Mouse (Mus musculus): ENCODE data around the gene Dnajb8. TPM values are rescaled to one million over a fixed set of nuclear protein-coding genes. Genes with fewer than 3 reads are reported as not detected.

Gene Dnajb8
- polyA plus RNA-seq, 1 experiment from 2014 or later: not detected

- 11% methylated on average over 4 of the region's 4 CpGs for WGBS
- H3K36me3 ChIP-seq (ENCODE audit: control insufficient read depth, insufficient read depth, low read length): no peaks in the 10 kb centered on the region
- H3K4me1 ChIP-seq (ENCODE audit: control insufficient read depth, insufficient read depth, low read depth, low read length): peaks cover 18% of the 10 kb centered on the region
- ATAC-seq: no peak
- H3K27me3 ChIP-seq (replicated peaks; ENCODE audit: control insufficient read depth, insufficient read depth, low read length): peaks cover 73% of the 10 kb centered on the region
- no peaks in the 10 kb centered on the region for H3K9me3 ChIP-seq (ENCODE audit: control insufficient read depth, low read length)
- H3K4me2 ChIP-seq (ENCODE audit: low read length): no peak overlapping the region
- no peak overlapping the region for H3K27ac ChIP-seq (ENCODE audit: low read depth, low read length)
- H3K9ac ChIP-seq (ENCODE audit: low read depth, low read length): no peak overlapping the region
- H3K4me3 ChIP-seq (ENCODE audit: low read length): no peak overlapping the region
These were observed 30.5 kb upstream of the Dnajb8 start for GRCm38 (mm10) chr6:88191411-88192070.

- Histone ChIP-seq H3K9ac (ENCODE audit: low read depth, low read length) (no peak overlapping the region), H3K9me3 (ENCODE audit: control insufficient read depth, low read length) (no peaks in the 10 kb centered on the region), H3K27ac (ENCODE audit: low read depth, low read length) (no peak overlapping the region), H3K27me3 (replicated peaks; ENCODE audit: control insufficient read depth, insufficient read depth, low read length) (peaks cover 76% of the 10 kb centered on the region), H3K4me1 (ENCODE audit: control insufficient read depth, insufficient read depth, low read depth, low read length) (peaks cover 28% of the 10 kb centered on the region), H3K36me3 (ENCODE audit: control insufficient read depth, insufficient read depth, low read length) (no peaks in the 10 kb centered on the region), H3K4me2 (ENCODE audit: low read length) (no peak overlapping the region), H3K4me3 (ENCODE audit: low read length) (no peak overlapping the region)
- WGBS: 19% methylated on average over 8 of the region's 8 CpGs
- ATAC-seq: no peak
These were observed 29.3 kb upstream of the Dnajb8 start for GRCm38 (mm10) chr6:88192756-88193155.

- ATAC-seq: no peak
- H3K9ac ChIP-seq (ENCODE audit: low read depth, low read length): peak within 1 kb of the TSS; percentile 51
These were observed 28.5 kb upstream of the Dnajb8 start, which contains the start of gene Gata2 for GRCm38 (mm10) chr6:88193433-88194052. Gene Gata2 (plus strand): TSS chr6:88193891.

GRCm38 (mm10) chr6:88194053-88194977, 27.8 kb upstream of the Dnajb8 start:
- Histone ChIP-seq H3K4me3 (ENCODE audit: low read length) (peak overlapping the region; percentile 36), H3K4me1 (ENCODE audit: control insufficient read depth, insufficient read depth, low read depth, low read length) (peaks cover 34% of the 10 kb centered on the region), H3K9ac (ENCODE audit: low read depth, low read length) (peak overlapping the region; percentile 51), H3K4me2 (ENCODE audit: low read length) (peak overlapping the region; percentile 54), H3K36me3 (ENCODE audit: control insufficient read depth, insufficient read depth, low read length) (no peaks in the 10 kb centered on the region), H3K9me3 (ENCODE audit: control insufficient read depth, low read length) (no peaks in the 10 kb centered on the region), H3K27me3 (replicated peaks; ENCODE audit: control insufficient read depth, insufficient read depth, low read length) (peaks cover 81% of the 10 kb centered on the region), H3K27ac (ENCODE audit: low read depth, low read length) (no peak overlapping the region)
- 2% methylated on average over 54 of the region's 58 CpGs for WGBS
- ATAC-seq: no peak

More at GRCm38 (mm10) chr6:88193433-88194052, 28.5 kb upstream of the Dnajb8 start, which contains the start of gene Gata2:
- peak within 1 kb of the TSS; percentile 54 for H3K4me2 ChIP-seq (ENCODE audit: low read length)
- peaks cover 79% of the 10 kb centered on the region for H3K27me3 ChIP-seq (replicated peaks; ENCODE audit: control insufficient read depth, insufficient read depth, low read length)
- H3K4me3 ChIP-seq (ENCODE audit: low read length): peak within 1 kb of the TSS; percentile 36
- no peaks in the 10 kb centered on the region for H3K9me3 ChIP-seq (ENCODE audit: control insufficient read depth, low read length)
- no peak within 1 kb of the TSS for H3K27ac ChIP-seq (ENCODE audit: low read depth, low read length)
- peaks cover 33% of the 10 kb centered on the region for H3K4me1 ChIP-seq (ENCODE audit: control insufficient read depth, insufficient read depth, low read depth, low read length)
- 1% methylated on average over 46 of the region's 57 CpGs for whole genome bisulfite sequencing
- H3K36me3 ChIP-seq (ENCODE audit: control insufficient read depth, insufficient read depth, low read length): no peaks in the 10 kb centered on the region

- H3K27ac ChIP-seq (ENCODE audit: low read depth, low read length): no peak overlapping the region
- H3K9ac ChIP-seq (ENCODE audit: low read depth, low read length): no peak overlapping the region
- peaks cover 83% of the 10 kb centered on the region for H3K27me3 ChIP-seq (replicated peaks; ENCODE audit: control insufficient read depth, insufficient read depth, low read length)
- WGBS: 8% methylated on average over 7 of the region's 7 CpGs
- H3K9me3 ChIP-seq (ENCODE audit: control insufficient read depth, low read length): no peaks in the 10 kb centered on the region
- H3K36me3 ChIP-seq (ENCODE audit: control insufficient read depth, insufficient read depth, low read length): no peaks in the 10 kb centered on the region
- peaks cover 34% of the 10 kb centered on the region for H3K4me1 ChIP-seq (ENCODE audit: control insufficient read depth, insufficient read depth, low read depth, low read length)
- no peak for ATAC-seq
- no peak overlapping the region; the same call in 1 of the 2 replicates for H3K4me3 ChIP-seq (ENCODE audit: low read length)
- H3K4me2 ChIP-seq (ENCODE audit: low read length): no peak overlapping the region
These were observed 27.1 kb upstream of the Dnajb8 start for GRCm38 (mm10) chr6:88194978-88195325.

- Histone ChIP-seq H3K9ac (ENCODE audit: low read depth, low read length) (no peak overlapping the region), H3K36me3 (ENCODE audit: control insufficient read depth, insufficient read depth, low read length) (no peaks in the 10 kb centered on the region), H3K27me3 (replicated peaks; ENCODE audit: control insufficient read depth, insufficient read depth, low read length) (peaks cover 82% of the 10 kb centered on the region), H3K4me2 (ENCODE audit: low read length) (peak overlapping the region; percentile 55), H3K9me3 (ENCODE audit: control insufficient read depth, low read length) (no peaks in the 10 kb centered on the region), H3K27ac (ENCODE audit: low read depth, low read length) (no peak overlapping the region), H3K4me3 (ENCODE audit: low read length) (peak overlapping the region; percentile 38), H3K4me1 (ENCODE audit: control insufficient read depth, insufficient read depth, low read depth, low read length) (peaks cover 27% of the 10 kb centered on the region)
- no peak for ATAC-seq
- 3% methylated on average over 33 of the region's 33 CpGs for WGBS
These were observed 25.9 kb upstream of the Dnajb8 start for GRCm38 (mm10) chr6:88196054-88196732.

- ATAC-seq: no peak
- Histone ChIP-seq H3K36me3 (ENCODE audit: control insufficient read depth, insufficient read depth, low read length) (no peaks in the 10 kb centered on the region), H3K4me2 (ENCODE audit: low read length) (peak overlapping the region; percentile 55), H3K9me3 (ENCODE audit: control insufficient read depth, low read length) (no peaks in the 10 kb centered on the region), H3K27me3 (replicated peaks; ENCODE audit: control insufficient read depth, insufficient read depth, low read length) (peaks cover 82% of the 10 kb centered on the region), H3K27ac (ENCODE audit: low read depth, low read length) (no peak overlapping the region), H3K9ac (ENCODE audit: low read depth, low read length) (peak overlapping the region; percentile 47), H3K4me3 (ENCODE audit: low read length) (peak overlapping the region; percentile 38), H3K4me1 (ENCODE audit: control insufficient read depth, insufficient read depth, low read depth, low read length) (peaks cover 27% of the 10 kb centered on the region)
- under 1% methylated on average over 36 of the region's 44 CpGs for WGBS
These were observed 25.2 kb upstream of the Dnajb8 start for GRCm38 (mm10) chr6:88196733-88197312.

- no peaks in the 10 kb centered on the region for H3K9me3 ChIP-seq (ENCODE audit: control insufficient read depth, low read length)
- peak overlapping the region; percentile 47 for H3K9ac ChIP-seq (ENCODE audit: low read depth, low read length)
- peak overlapping the region; percentile 38 for H3K4me3 ChIP-seq (ENCODE audit: low read length)
- H3K4me2 ChIP-seq (ENCODE audit: low read length): peak overlapping the region; percentile 55
- no peak overlapping the region for H3K27ac ChIP-seq (ENCODE audit: low read depth, low read length)
- peaks cover 27% of the 10 kb centered on the region for H3K4me1 ChIP-seq (ENCODE audit: control insufficient read depth, insufficient read depth, low read depth, low read length)
- WGBS: 1% methylated on average over 38 of the region's 39 CpGs
- H3K36me3 ChIP-seq (ENCODE audit: control insufficient read depth, insufficient read depth, low read length): no peaks in the 10 kb centered on the region
- ATAC-seq: no peak
- H3K27me3 ChIP-seq (replicated peaks; ENCODE audit: control insufficient read depth, insufficient read depth, low read length): peaks cover 79% of the 10 kb centered on the region
These were observed 24.6 kb upstream of the Dnajb8 start for GRCm38 (mm10) chr6:88197313-88198069.

Measured in hindbrain, embryonic 16.5 days (tissue).